Mouse (Mus musculus) E14TG2a.4 (cell line): ENCODE data around the gene Ephb2.

Experiments used
- CTCF ChIP-seq: conservative IDR thresholded peaks from 2 replicates; pipeline ENCODE4 v1.5.1; 2014; ENCODE audit warnings: low read length
- NANOG ChIP-seq: IDR thresholded peaks from 2 replicates; pipeline ENCODE4 v1.6.1; 2014; ENCODE audit warnings: borderline replicate concordance, low read length, mixed read lengths
- POU5F1 ChIP-seq: IDR thresholded peaks from 2 replicates; pipeline ENCODE4 v1.6.1; 2014; ENCODE audit warnings: low read length, borderline replicate concordance

DNA sequence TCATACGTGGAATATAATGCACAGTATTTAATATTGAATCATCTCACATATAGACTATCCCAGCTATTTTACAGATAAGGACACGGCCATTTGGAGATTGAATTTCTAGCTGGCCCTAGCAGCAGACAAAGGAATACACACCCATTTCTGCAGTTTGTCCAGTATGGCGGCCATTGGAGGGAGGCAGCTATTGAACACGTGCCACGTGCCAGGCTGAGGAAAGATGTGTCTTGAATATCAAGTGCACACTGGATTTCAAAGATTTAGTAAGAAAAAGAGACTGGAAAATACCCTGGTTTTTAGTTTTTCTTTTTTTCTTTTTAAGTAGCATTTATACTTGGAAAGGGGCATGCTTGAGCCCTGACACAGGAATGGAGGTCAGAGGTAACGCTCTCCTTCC is 11.4 kb upstream of the Ephb2 start:
- TF ChIP-seq CTCF, result no peak
- no peak for TF ChIP-seq NANOG
- TF ChIP-seq POU5F1, result no peak
